Mouse (Mus musculus) B cell, adult 67 days (primary cell): ENCODE data around the gene Unc93a. TPM values are rescaled to one million over a fixed set of nuclear protein-coding genes. Genes with fewer than 3 reads are reported as not detected.

Experiments used
- total RNA-seq, 2 experiments: library from RNA; stranded (reverse); gene quantifications; 4 replicates each; pipeline ENCODE4 v1.2.4; 2023

Unc93a gene
- not detected for total RNA-seq

GRCm38 (mm10) chr17:13131710-13132109 lies at the start of gene Unc93a:
Unc93a (minus strand) TSS chr17:13131810.

GRCm38 (mm10) chr17:13060804-13061203 lies 70.8 kb downstream of the Unc93a start, which contains the start of gene Tcp10b:
Tcp10b (plus strand) TSS chr17:13061104.

Other genes starting within 250 kb of the Unc93a start
- gene Pnldc1, start 221.6 kb downstream of the Unc93a start, total RNA-seq, result 1 to 10 TPM; 2.0 to 3.2 TPM
- 100 to 1,000 TPM; 233 to 244 TPM for gene Tcp1, start 216.1 kb downstream of the Unc93a start, total RNA-seq
- gene Mrpl18, start 215.5 kb downstream of the Unc93a start, total RNA-seq, result 10 to 100 TPM; 40.7 to 44.4 TPM
- not detected for gene Acat3, start 191.2 kb downstream of the Unc93a start, total RNA-seq
- 10 to 100 TPM; 16.9 to 23.9 TPM for gene Acat2, start 171.1 kb downstream of the Unc93a start, total RNA-seq
- gene Wtap, start 137.6 kb downstream of the Unc93a start, total RNA-seq, result 100 to 1,000 TPM; 117 to 123 TPM
- 10 to 100 TPM; 89.3 to 95.3 TPM for gene Sod2, start 125.0 kb downstream of the Unc93a start, total RNA-seq
- under 1 TPM in 1 of 2 experiments, not detected in 1; 0.59 TPM for gene Gpr31b, start 79.5 kb downstream of the Unc93a start, total RNA-seq
- not detected for gene Tcp10b, start 70.7 kb downstream of the Unc93a start, total RNA-seq
- not detected for gene Smok2a, start 89.4 kb upstream of the Unc93a start, total RNA-seq
- not detected for gene Smok2b, start 98.4 kb upstream of the Unc93a start, total RNA-seq
- gene Tcp10c, start 222.8 kb upstream of the Unc93a start, total RNA-seq, result not detected